Mouse (Mus musculus) heart, adult 2 months (tissue): ENCODE results near the gene Olfr1412. TPM values are rescaled to one million over a fixed set of nuclear protein-coding genes. Genes with fewer than 3 reads are reported as not detected.

Experiments
- DNase-seq, 2 experiments: peaks; one replicate each; pipeline ENCODE4 v3.0.0; 2021
- H3K27ac ChIP-seq: fragments of 200-600 bp; 2 replicates; pipeline ENCODE4 v1.8.1; 2022
- H3K27me3 ChIP-seq: fragments of 200-500 bp; 2 replicates; pipeline ENCODE4 v1.6.1; 2012; ENCODE audit warnings: mild to moderate bottlenecking, low read length, inconsistent platforms, mixed read lengths; ENCODE audit not compliant: control insufficient read depth, insufficient read depth
- H3K36me3 ChIP-seq: fragments of 200-500 bp; 2 replicates; pipeline ENCODE4 v1.6.1; 2012; ENCODE audit warnings: low read length, inconsistent platforms; ENCODE audit not compliant: control insufficient read depth, insufficient read depth
- H3K4me1 ChIP-seq: fragments of 200-500 bp; 2 replicates; pipeline ENCODE4 v1.6.1; 2011; ENCODE audit warnings: low read length; ENCODE audit not compliant: control insufficient read depth, insufficient read depth
- H3K4me3 ChIP-seq: fragments of 200-600 bp; 2 replicates; pipeline ENCODE4 v1.8.1; 2022
- H3K79me2 ChIP-seq: fragments of 200-500 bp; replicated peaks from 2 replicates; pipeline ENCODE4 v1.6.1; 2012; ENCODE audit warnings: mild to moderate bottlenecking, inconsistent platforms, low read length, moderate library complexity, mixed read lengths; ENCODE audit not compliant: control insufficient read depth, insufficient read depth
- H3K9ac ChIP-seq: fragments of 200-500 bp; 2 replicates; pipeline ENCODE4 v1.6.1; 2012; ENCODE audit warnings: low read depth, mild to moderate bottlenecking, control low read depth, inconsistent platforms, low read length, mixed read lengths
- CTCF ChIP-seq: fragments of 200-600 bp; IDR thresholded peaks from 2 replicates; pipeline ENCODE4 v1.8.1; 2022; ENCODE audit warnings: antibody characterized with exemption, mild to moderate bottlenecking, moderate library complexity
- EP300 ChIP-seq: fragments of 200-500 bp; IDR thresholded peaks from 2 replicates; pipeline ENCODE4 v1.6.1; 2011; ENCODE audit warnings: low read depth, low read length, control low read depth; ENCODE audit not compliant: insufficient read depth
- POLR2A ChIP-seq: fragments of 200-500 bp; IDR thresholded peaks from 2 replicates; pipeline ENCODE4 v1.6.1; 2011; ENCODE audit warnings: mild to moderate bottlenecking, low read depth, low read length, control low read depth; ENCODE audit not compliant: insufficient read depth
- WGBS: fragments of 180-500 bp; shearing (Covaris S2); methylation state at CpG from one replicate; pipeline ENCODE4 v1.1.7; 2018; 5-methylcytosine and 5-hydroxymethylcytosine counted together
- intact Hi-C: fragments of 180-260 bp; cut with DNase I; formaldehyde crosslinking; loops from one replicate; pipeline ENCODE4 v1.15.1; 2025
- polyA plus RNA-seq: library from polyadenylated mRNA; depleted of rRNA; stranded (reverse); fragments of >200 nt; gene quantifications from 2 replicates; pipeline ENCODE4 v1.2.3, GENCODE M21; 2012
- total RNA-seq, 2 experiments: library from RNA; stranded (reverse); gene quantifications; 2 replicates each; pipeline ENCODE4 v1.2.3; 2021

Gene Olfr1412
- total and polyA plus RNA-seq, 3 experiments = not detected

- WGBS = 44% methylated on average over 1 of the region's 1 CpGs
- intact Hi-C loops = no loop called here
- no peaks in the 10 kb centered on the region for H3K27me3 ChIP-seq
- no peak for TF ChIP-seq EP300
- TF ChIP-seq CTCF = no peak
- TF ChIP-seq POLR2A = no peak
- H3K4me3 ChIP-seq = no peak overlapping the region
- H3K36me3 ChIP-seq = no peaks in the 10 kb centered on the region
- H3K27ac ChIP-seq = no peak overlapping the region
- no peak for DNase-seq
- no peaks in the 10 kb centered on the region for H3K79me2 ChIP-seq
- no peak overlapping the region for H3K9ac ChIP-seq
- H3K4me1 ChIP-seq = no peaks in the 10 kb centered on the region
Observed at GRCm38 (mm10) chr1:92634569-92634968, 49.0 kb downstream of the Olfr1412 start.

GRCm38 (mm10) chr1:92634976-92635599 lies 49.5 kb downstream of the Olfr1412 start:
- Histone ChIP-seq H3K9ac (no peak overlapping the region), H3K27me3 (no peaks in the 10 kb centered on the region), H3K4me1 (no peaks in the 10 kb centered on the region), H3K36me3 (no peaks in the 10 kb centered on the region), H3K79me2 (no peaks in the 10 kb centered on the region), H3K4me3 (no peak overlapping the region), H3K27ac (no peak overlapping the region)
- no peak for DNase-seq
- intact Hi-C loops = no loop called here
- WGBS = 70% methylated on average over 4 of the region's 4 CpGs
- no peak for TF ChIP-seq EP300
- no peak for TF ChIP-seq POLR2A
- TF ChIP-seq CTCF = no peak

- H3K27me3 ChIP-seq = no peaks in the 10 kb centered on the region
- intact Hi-C loops = no loop called here
- DNase-seq = peak in 1 of 2 experiments; percentile 11
- H3K4me1 ChIP-seq = peaks cover 4% of the 10 kb centered on the region
- 79% methylated on average over 8 of the region's 8 CpGs for WGBS
- no peaks in the 10 kb centered on the region for H3K79me2 ChIP-seq
- no peak overlapping the region for H3K9ac ChIP-seq
- no peak overlapping the region for H3K4me3 ChIP-seq
- no peaks in the 10 kb centered on the region for H3K36me3 ChIP-seq
- H3K27ac ChIP-seq = no peak overlapping the region
- TF ChIP-seq CTCF (no peak), POLR2A (no peak), EP300 (no peak)
Observed at GRCm38 (mm10) chr1:92636015-92636414, 50.4 kb downstream of the Olfr1412 start.

GRCm38 (mm10) chr1:92636676-92637075 lies 51.1 kb downstream of the Olfr1412 start:
- TF ChIP-seq POLR2A (no peak), EP300 (no peak), CTCF (no peak)
- 90% methylated on average over 11 of the region's 11 CpGs for WGBS
- Histone ChIP-seq H3K36me3 (no peaks in the 10 kb centered on the region), H3K27me3 (no peaks in the 10 kb centered on the region), H3K4me1 (peaks cover 5% of the 10 kb centered on the region), H3K4me3 (no peak overlapping the region), H3K79me2 (no peaks in the 10 kb centered on the region), H3K27ac (no peak overlapping the region), H3K9ac (no peak overlapping the region)
- DNase-seq = peak in 1 of 2 experiments; percentile 15
- intact Hi-C loops = no loop called here

GRCm38 (mm10) chr1:92637501-92638172 lies 52.1 kb downstream of the Olfr1412 start:
- peak in 1 of 2 experiments; percentile 10 for DNase-seq
- Histone ChIP-seq H3K79me2 (no peaks in the 10 kb centered on the region), H3K27ac (no peak overlapping the region), H3K27me3 (no peaks in the 10 kb centered on the region), H3K4me1 (peaks cover 8% of the 10 kb centered on the region), H3K4me3 (no peak overlapping the region), H3K36me3 (no peaks in the 10 kb centered on the region), H3K9ac (no peak overlapping the region)
- 89% methylated on average over 15 of the region's 15 CpGs for WGBS
- intact Hi-C loops = loop anchor here (2.0 kb wide), 1 partner anchor 165 kb away; the partner anchor contains the start of gene Ndufa10
- TF ChIP-seq POLR2A (no peak), CTCF (no peak), EP300 (no peak)

- no peak overlapping the region for H3K9ac ChIP-seq
- no peaks in the 10 kb centered on the region for H3K36me3 ChIP-seq
- TF ChIP-seq POLR2A = no peak
- TF ChIP-seq EP300 = no peak
- no peak for TF ChIP-seq CTCF
- no peaks in the 10 kb centered on the region for H3K79me2 ChIP-seq
- intact Hi-C loops = loop anchor here (2.0 kb wide), 1 partner anchor 165 kb away; the partner anchor contains the start of gene Ndufa10
- peaks cover 8% of the 10 kb centered on the region for H3K4me1 ChIP-seq
- DNase-seq = peak in 1 of 2 experiments; percentile 13
- H3K4me3 ChIP-seq = no peak overlapping the region
- H3K27ac ChIP-seq = no peak overlapping the region
- WGBS = 71% methylated on average over 3 of the region's 3 CpGs
- H3K27me3 ChIP-seq = no peaks in the 10 kb centered on the region
Observed at GRCm38 (mm10) chr1:92638181-92638580, 52.6 kb downstream of the Olfr1412 start.
